Mouse (Mus musculus) left cerebral cortex, postnatal 14 days (tissue): ENCODE data around the gene Klhl6. TPM values are rescaled to one million over a fixed set of nuclear protein-coding genes. Genes with fewer than 3 reads are reported as not detected.
"Not testable (repeated sequence)": the region's sequence is repeated elsewhere in the genome, so short reads cannot be mapped to it uniquely, and the experiment has no call there.

Experiments used
- DNase-seq, 2 experiments: peaks; one replicate each; pipeline ENCODE4 v3.0.0; 2021 to 2022; ENCODE audit warnings: low spot score in 2 of 2, mixed read lengths in 1 of 2
- intact Hi-C: fragments of 180-260 bp; cut with DNase I; formaldehyde crosslinking; loops from one replicate; pipeline ENCODE4 v1.15.1; 2025
- long read RNA-seq, 2 experiments: library from polyadenylated mRNA; stranded (forward); transcript quantifications; one replicate each; pipeline ENCODE4 v2.0.0; 2021
- total RNA-seq, 2 experiments: library from RNA; stranded (reverse); gene quantifications; 2 replicates each; pipeline ENCODE4 v1.2.3; 2021

Gene Klhl6
- 1 to 10 TPM; 1.6 to 2.3 TPM for total RNA-seq
- long read RNA-seq, experiment 1, partial matches to known transcripts: 2 of 8 reads
- long read RNA-seq, experiment 1, other reads (novel, unspliced or antisense): 3 of 8 reads
- long read RNA-seq, experiment 2, partial matches to known transcripts: 0 of 4 reads
- long read RNA-seq, experiment 2, other reads (novel, unspliced or antisense): 2 of 4 reads

GRCm38 (mm10) chr16:19982537-19983257 is at the start of gene Klhl6:
Gene Klhl6 (minus strand): TSS chr16:19983037.
- DNase-seq: peak; percentile 11 to 17
- intact Hi-C loops: no loop called here

DNA sequence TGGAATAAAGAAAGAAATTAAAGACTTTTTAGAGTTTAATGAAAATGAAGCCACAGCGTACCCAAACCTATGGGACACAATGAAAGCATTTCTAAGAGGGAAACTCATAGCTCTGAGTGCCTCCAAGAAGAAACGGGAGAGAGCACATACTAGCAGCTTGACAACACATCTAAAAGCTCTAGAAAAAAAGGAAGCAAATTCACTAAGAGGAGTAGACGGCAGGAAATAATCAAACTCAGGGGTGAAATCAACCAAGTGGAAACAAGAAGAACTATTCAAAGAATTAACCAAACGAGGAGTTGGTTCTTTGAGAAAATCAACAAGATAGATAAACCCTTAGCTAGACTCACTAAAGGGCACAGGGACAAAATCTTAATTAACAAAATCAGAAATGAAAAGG is 44.4 kb upstream of the Klhl6 start:
- intact Hi-C loops, DNase-seq: not testable (repeated sequence)

GRCm38 (mm10) chr16:20022821-20023220 is 40.0 kb upstream of the Klhl6 start:
- DNase-seq: no peak
- intact Hi-C loops: no loop called here

DNA sequence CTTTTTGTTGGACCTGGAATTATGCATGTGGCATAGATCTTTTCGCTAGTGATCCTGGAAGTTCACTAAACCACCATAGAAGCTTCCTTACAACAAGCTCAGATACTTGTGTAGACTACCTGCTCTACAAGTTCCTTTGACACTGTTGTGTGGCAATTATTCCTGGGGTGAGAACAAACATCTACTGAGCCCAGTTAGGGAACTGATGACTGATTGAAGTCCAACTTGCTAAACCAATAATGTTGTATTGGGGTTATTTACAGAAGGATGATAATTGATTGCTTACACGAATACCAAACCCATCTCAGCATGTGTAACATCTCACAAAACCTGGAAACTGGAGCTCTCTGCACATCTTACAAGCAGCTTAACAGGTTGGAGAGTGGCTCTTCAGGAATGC is 39.0 kb upstream of the Klhl6 start:
- intact Hi-C loops: no loop called here
- DNase-seq: no peak

DNA sequence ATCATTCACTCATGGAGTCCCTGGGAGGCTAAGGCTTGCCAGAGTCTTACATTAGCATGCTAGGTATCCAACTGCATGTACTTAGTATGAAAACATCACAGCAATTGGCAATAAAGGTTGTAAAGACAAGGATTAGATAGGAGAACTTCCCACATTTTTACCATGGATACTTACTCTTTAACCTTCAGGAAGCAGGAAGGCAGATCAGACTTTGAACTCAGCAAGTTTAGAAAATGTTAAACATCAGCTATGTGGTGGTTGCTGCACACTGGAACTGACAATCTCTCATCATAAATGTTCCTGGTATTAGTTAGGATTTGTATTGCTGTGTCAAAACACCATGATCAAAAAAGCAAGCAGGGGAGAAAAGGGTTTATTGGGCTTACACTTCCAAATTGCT is 29.8 kb upstream of the Klhl6 start:
- intact Hi-C loops: no loop called here
- DNase-seq: no peak

DNA sequence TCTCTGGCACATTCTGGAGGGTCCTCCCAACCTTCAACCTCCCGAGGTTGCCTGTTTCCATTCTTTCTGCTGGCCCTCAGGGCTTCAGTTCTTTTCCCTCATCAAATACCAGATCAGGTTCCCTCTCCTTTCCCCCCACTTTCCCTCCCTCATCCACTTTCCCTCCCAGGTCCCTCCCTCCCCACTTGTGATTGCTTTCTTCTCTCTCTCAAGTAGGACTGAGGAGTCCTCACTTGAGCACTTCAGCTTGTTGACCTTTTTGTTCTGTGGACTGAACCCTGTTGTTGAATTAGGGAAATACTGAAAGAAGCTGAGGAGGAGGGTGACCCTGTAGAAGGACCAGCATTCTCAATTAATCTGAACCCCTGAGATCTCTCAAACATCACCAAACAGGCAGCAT is 23.2 kb upstream of the Klhl6 start:
- intact Hi-C loops: no loop called here
- no peak for DNase-seq

GRCm38 (mm10) chr16:20000286-20000685 is 17.4 kb upstream of the Klhl6 start:
- intact Hi-C loops, DNase-seq: not testable (repeated sequence)

- DNase-seq: no peak
- intact Hi-C loops: no loop called here
Observed at GRCm38 (mm10) chr16:19997616-19998015, 14.8 kb upstream of the Klhl6 start.

DNA sequence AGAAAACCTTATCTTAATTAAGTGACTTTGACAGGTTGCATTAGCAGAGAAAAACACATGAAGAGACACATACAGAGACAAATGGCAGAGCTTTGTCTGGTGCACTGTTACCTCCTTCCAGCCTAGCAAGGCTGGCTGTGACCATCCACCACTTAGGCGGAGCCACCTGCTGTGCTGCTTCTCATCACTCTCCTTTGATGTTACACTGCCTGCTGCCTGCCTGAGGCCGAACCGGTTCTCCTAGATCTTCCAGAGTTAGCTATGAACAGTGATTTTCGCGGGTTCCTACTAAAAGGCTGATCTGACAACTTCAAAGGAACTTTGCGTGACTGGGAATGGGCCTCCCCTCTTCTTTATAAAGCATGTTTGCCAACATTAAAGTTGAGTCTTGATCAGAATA is 14.1 kb upstream of the Klhl6 start:
- intact Hi-C loops, DNase-seq: not testable (repeated sequence)

DNA sequence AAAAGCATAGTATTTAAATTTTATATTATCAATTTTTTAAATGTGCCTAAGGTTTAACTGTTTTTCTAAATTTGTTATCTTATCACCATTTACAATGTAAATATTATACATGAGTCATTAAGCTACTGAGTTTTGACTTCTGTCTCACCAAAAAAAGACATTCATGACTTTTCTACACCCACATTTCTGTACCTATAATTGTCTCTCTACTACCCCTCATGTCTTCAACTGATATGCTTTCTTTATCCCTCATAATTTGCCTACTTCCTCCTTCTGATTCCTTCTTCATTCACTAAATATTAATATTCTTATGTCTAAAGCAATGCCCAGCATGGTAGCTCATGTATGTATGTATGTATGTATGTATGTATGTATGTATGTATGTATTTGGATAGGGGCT is 13.0 kb upstream of the Klhl6 start:
- intact Hi-C loops: no loop called here
- no peak for DNase-seq

DNA sequence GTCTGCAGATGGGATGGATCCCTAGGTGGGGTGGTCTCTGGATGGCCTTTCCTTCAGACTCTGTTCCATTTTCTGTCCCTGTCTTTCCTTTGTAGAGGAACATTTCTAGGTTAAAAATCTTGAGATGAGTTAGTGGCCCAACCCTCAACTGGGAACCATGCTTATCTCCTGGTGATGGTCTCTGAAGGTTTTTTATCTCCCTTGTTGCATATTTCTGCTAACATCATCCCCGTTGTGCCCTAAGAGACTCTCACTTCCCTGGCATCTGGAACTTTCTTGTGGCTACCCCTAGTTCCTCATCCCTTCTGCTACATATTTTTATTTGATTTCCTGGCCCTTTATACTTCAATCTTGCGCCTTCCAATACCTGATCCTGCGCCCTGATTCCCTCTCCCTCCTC is 10.4 kb upstream of the Klhl6 start:
- intact Hi-C loops: no loop called here
- no peak for DNase-seq

DNA sequence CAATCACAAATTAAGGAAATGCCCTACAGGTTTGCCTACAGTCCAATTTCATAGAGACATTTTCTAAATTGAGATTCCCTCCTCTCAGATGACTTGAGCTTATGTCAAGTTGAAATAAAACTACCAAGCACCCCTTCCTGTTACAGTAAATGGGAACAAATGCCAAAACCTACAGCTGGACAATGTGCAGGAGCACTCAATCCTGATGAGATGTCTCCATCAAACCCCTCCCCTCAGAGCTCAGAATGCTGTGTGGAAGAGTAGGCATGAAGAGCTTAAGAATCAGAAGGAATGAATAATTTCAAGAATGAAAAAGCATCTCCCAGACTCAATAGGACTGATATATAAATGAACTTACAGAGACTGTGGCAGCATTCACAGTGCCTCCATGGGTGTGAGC is 7.7 kb upstream of the Klhl6 start:
- intact Hi-C loops: no loop called here

GRCm38 (mm10) chr16:19987589-19987988 is 4.8 kb upstream of the Klhl6 start:
- DNase-seq: no peak

More for the DNA sequence above, 7.7 kb upstream of the Klhl6 start:
- no peak for DNase-seq

GRCm38 (mm10) chr16:19984884-19985643 is 2.2 kb upstream of the Klhl6 start:
- intact Hi-C loops: no loop called here
- DNase-seq: no peak

More at GRCm38 (mm10) chr16:19987589-19987988, 4.8 kb upstream of the Klhl6 start:
- intact Hi-C loops: no loop called here

GRCm38 (mm10) chr16:19983559-19983958 is 722 bp upstream of the Klhl6 start:
- no peak for DNase-seq
- intact Hi-C loops: no loop called here

DNA sequence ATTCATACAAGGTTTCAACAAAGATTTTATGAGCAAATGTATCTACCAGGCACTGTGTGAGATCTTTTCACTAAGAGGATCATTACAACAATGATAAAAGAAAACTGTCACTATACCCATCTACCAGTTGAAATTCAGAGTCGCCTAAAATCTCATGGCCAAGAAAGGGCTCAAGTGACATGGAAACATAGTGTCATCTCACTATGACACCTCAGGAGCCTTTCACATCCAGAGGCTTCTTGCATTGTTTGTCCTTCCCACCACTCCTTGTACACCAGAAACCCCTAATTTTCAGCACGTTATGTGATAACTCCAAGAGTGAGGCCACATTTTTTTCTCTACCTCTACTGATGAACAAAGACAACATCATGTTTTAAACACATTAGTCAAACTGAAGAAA is 1.2 kb downstream of the Klhl6 start:
- no peak for DNase-seq
- intact Hi-C loops: no loop called here

- intact Hi-C loops: no loop called here
- DNase-seq: no peak
Observed at GRCm38 (mm10) chr16:19981006-19981405, 1.8 kb downstream of the Klhl6 start.

- intact Hi-C loops: no loop called here
- no peak for DNase-seq
Observed at GRCm38 (mm10) chr16:19979755-19980154, 3.1 kb downstream of the Klhl6 start.

DNA sequence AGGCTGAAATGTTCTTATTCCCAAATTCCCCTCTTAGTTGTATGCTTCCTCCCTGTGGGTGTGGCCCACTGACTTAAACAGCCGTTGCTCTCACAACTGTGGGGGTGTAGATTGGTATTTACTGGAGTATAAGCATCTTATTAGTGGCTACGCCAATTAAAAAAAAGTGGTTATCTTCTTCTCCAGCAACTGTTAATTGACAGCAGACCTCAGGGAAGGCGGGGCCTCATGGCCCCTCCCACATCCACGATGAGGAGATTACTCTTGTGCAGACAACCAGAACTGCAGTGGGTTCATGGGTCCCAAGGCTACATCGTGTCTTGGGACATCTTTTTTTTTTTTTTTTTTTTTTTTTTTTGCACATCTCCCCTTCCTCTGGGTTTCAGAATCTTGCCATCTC is 5.6 kb downstream of the Klhl6 start:
- intact Hi-C loops: no loop called here
- DNase-seq: no peak

- intact Hi-C loops: no loop called here
- DNase-seq: no peak
Observed at GRCm38 (mm10) chr16:19976825-19977224, 6.0 kb downstream of the Klhl6 start.

GRCm38 (mm10) chr16:19975432-19975831 is 7.4 kb downstream of the Klhl6 start:
- no peak for DNase-seq
- intact Hi-C loops: no loop called here
